ENCODE assay signal across 16 mouse cellular contexts in genomic region chr5:113476816-113477215, GRCm38 (mm10). TPM values are rescaled to one million over a fixed set of nuclear protein-coding genes. Genes with fewer than 3 reads are reported as not detected.
DNase-seq lines count a peak whose midpoint lies in the region; ATAC-seq and TF ChIP-seq lines count a peak whose summit lies in the region.
"Had no signal": no experiment of that assay in that cellular context is flagged by ENCODE, and none has a peak within 500 bp of the region (broad histone marks: within the 10 kb centered on the region; RNA-seq: fewer than 3 reads in every experiment).

No protein-coding gene starts in this region.

- no peaks in the 10 kb centered on the region for H3K9me3 ChIP-seq in embryonic facial prominence, embryonic 13.5 days
- no peaks in the 10 kb centered on the region for H3K9me3 ChIP-seq in embryonic facial prominence, embryonic 10.5 days
- H3K9me3 ChIP-seq in heart, postnatal 0 days (replicated peaks; ENCODE audit: control insufficient read depth, low read length): no peaks in the 10 kb centered on the region
- no peaks in the 10 kb centered on the region for H3K9me3 ChIP-seq in hindbrain, embryonic 14.5 days (ENCODE audit: control insufficient read depth, low read length)
- H3K9me3 ChIP-seq: hindbrain, embryonic 13.5 days had no signal

- H3K36me3 ChIP-seq in embryonic facial prominence, embryonic 13.5 days: no peaks in the 10 kb centered on the region
- no peaks in the 10 kb centered on the region for H3K36me3 ChIP-seq in embryonic facial prominence, embryonic 10.5 days (replicated peaks)
- H3K36me3 ChIP-seq in heart, postnatal 0 days (replicated peaks; ENCODE audit: control insufficient read depth, insufficient read depth, low read length): no peaks in the 10 kb centered on the region
- H3K36me3 ChIP-seq in heart, adult 2 months (ENCODE audit: control insufficient read depth, insufficient read depth, low read length): no peaks in the 10 kb centered on the region
- no peaks in the 10 kb centered on the region for H3K36me3 ChIP-seq in hindbrain, embryonic 14.5 days (replicated peaks; ENCODE audit: control insufficient read depth, insufficient read depth)
- H3K36me3 ChIP-seq: hindbrain, embryonic 13.5 days had no signal

- intact Hi-C loops in heart, adult 2 months (cut with DNase I): loop anchor here (10.0 kb wide), 1 partner anchor 338 kb away; no protein-coding TSS in a partner anchor

- no peaks in the 10 kb centered on the region for H3K27me3 ChIP-seq in embryonic facial prominence, embryonic 13.5 days
- no peaks in the 10 kb centered on the region for H3K27me3 ChIP-seq in embryonic facial prominence, embryonic 10.5 days (replicated peaks; ENCODE audit: low read depth, poor library complexity, severe bottlenecking)
- 0 out of 2 replicates have a peak, but pooled peaks cover 5% of the 10 kb centered on the region for H3K27me3 ChIP-seq in heart, postnatal 0 days (ENCODE audit: control insufficient read depth, insufficient read depth, low read length)
- peaks cover 5% of the 10 kb centered on the region; the same call in 1 of the 2 replicates for H3K27me3 ChIP-seq in heart, adult 2 months (ENCODE audit: control insufficient read depth, insufficient read depth, low read length)
- no peaks in the 10 kb centered on the region for H3K27me3 ChIP-seq in hindbrain, embryonic 14.5 days (ENCODE audit: control insufficient read depth, insufficient read depth, low read length)

- peak overlapping the region; percentile 40; the same call in 1 of the 2 replicates for H3K9ac ChIP-seq in embryonic facial prominence, embryonic 13.5 days
- no peak overlapping the region for H3K9ac ChIP-seq in heart, postnatal 0 days (replicated peaks; ENCODE audit: low read depth, low read length)
- no peak overlapping the region for H3K9ac ChIP-seq in heart, adult 2 months (ENCODE audit: low read depth, low read length)
- no peak overlapping the region for H3K9ac ChIP-seq in hindbrain, embryonic 14.5 days
- H3K9ac ChIP-seq: forebrain, postnatal 0 days; hindbrain, embryonic 13.5 days; liver, embryonic 14.5 days had no signal

- H3K4me1 ChIP-seq in embryonic facial prominence, embryonic 13.5 days: peaks cover 11% of the 10 kb centered on the region
- peaks cover 13% of the 10 kb centered on the region for H3K4me1 ChIP-seq in embryonic facial prominence, embryonic 10.5 days
- no peaks in the 10 kb centered on the region for H3K4me1 ChIP-seq in heart, postnatal 0 days (ENCODE audit: control insufficient read depth, insufficient read depth)
- no peaks in the 10 kb centered on the region for H3K4me1 ChIP-seq in heart, adult 2 months (ENCODE audit: control insufficient read depth, insufficient read depth, low read length)
- H3K4me1 ChIP-seq in hindbrain, embryonic 14.5 days (replicated peaks; ENCODE audit: control insufficient read depth, insufficient read depth, low read length): no peaks in the 10 kb centered on the region

- no peak for TF ChIP-seq POLR2A in heart, adult 2 months (IDR thresholded peaks at IDR 0.05; ENCODE audit: insufficient read depth, low read depth, low read length)

- no peak for TF ChIP-seq EP300 in heart, postnatal 0 days (IDR thresholded peaks at IDR 0.05; ENCODE audit: low read depth)
- no peak for TF ChIP-seq EP300 in heart, adult 2 months (IDR thresholded peaks at IDR 0.05; ENCODE audit: insufficient read depth, low read depth, low read length)

- no peak for ATAC-seq in embryonic facial prominence, embryonic 13.5 days (ENCODE audit: insufficient number of reproducible peaks, insufficient read depth, low FRiP score, low TSS enrichment, low read depth)
- peak; percentile 79 for ATAC-seq in heart, postnatal 0 days (ENCODE audit: insufficient read depth, low read depth)
- no peak for ATAC-seq in hindbrain, embryonic 14.5 days (ENCODE audit: low FRiP score)
- no peak for ATAC-seq in megakaryocyte-erythroid progenitor cell, adult 5-6 weeks (replicated peaks; ENCODE audit: low FRiP score, low TSS enrichment, poor library complexity, severe bottlenecking)
- ATAC-seq: forebrain, postnatal 0 days had no signal

- 13% methylated on average over 6 of the region's 6 CpGs for whole genome bisulfite sequencing in embryonic facial prominence, embryonic 13.5 days
- 23% methylated on average over 6 of the region's 6 CpGs for WGBS in embryonic facial prominence, embryonic 10.5 days
- 9% methylated on average over 6 of the region's 6 CpGs for WGBS in heart, postnatal 0 days
- WGBS in heart, adult 2 months: 23% methylated on average over 6 of the region's 6 CpGs
- 29% methylated on average over 6 of the region's 6 CpGs for WGBS in hindbrain, embryonic 14.5 days

- H3K4me3 ChIP-seq in embryonic facial prominence, embryonic 13.5 days: no peak overlapping the region
- H3K4me3 ChIP-seq in embryonic facial prominence, embryonic 10.5 days: no peak overlapping the region
- H3K4me3 ChIP-seq in heart, postnatal 0 days (ENCODE audit: low read depth, low read length): no peak overlapping the region
- H3K4me3 ChIP-seq in heart, adult 2 months: no peak overlapping the region
- no peak overlapping the region for H3K4me3 ChIP-seq in hindbrain, embryonic 14.5 days (replicated peaks; ENCODE audit: low read length)
- H3K4me3 ChIP-seq: hindbrain, embryonic 13.5 days had no signal

- no peak for DNase-seq in embryonic facial prominence, embryonic 10.5 days (ENCODE audit: low spot score)
- DNase-seq in heart, postnatal 0 days (ENCODE audit: low spot score): peak; percentile 29
- no peak for DNase-seq in heart, adult 2 months
- peak; percentile 71 for DNase-seq in 3134 (ENCODE audit: extremely low read depth, insufficient read length, low spot score)
- DNase-seq in heart, postnatal 4 days: peak; percentile 28
- DNase-seq in hindbrain, embryonic 14.5 days (ENCODE audit: low spot score): no peak
- DNase-seq: adrenal gland, postnatal 36 days; cerebellum, postnatal 25 days; forebrain, postnatal 0 days; gastrocnemius, postnatal 10 days; lung, postnatal 36 days had no signal

- no peak overlapping the region for H3K4me2 ChIP-seq in embryonic facial prominence, embryonic 13.5 days
- no peak overlapping the region for H3K4me2 ChIP-seq in heart, postnatal 0 days (ENCODE audit: low read depth, low read length)
- H3K4me2 ChIP-seq in hindbrain, embryonic 14.5 days (replicated peaks): no peak overlapping the region
- H3K4me2 ChIP-seq: hindbrain, embryonic 13.5 days had no signal

- no peaks in the 10 kb centered on the region for H3K79me2 ChIP-seq in heart, adult 2 months (replicated peaks; ENCODE audit: control insufficient read depth, insufficient read depth, low read length)

- no peak for TF ChIP-seq CTCF in heart, postnatal 0 days (IDR thresholded peaks at IDR 0.05; ENCODE audit: low read depth)
- TF ChIP-seq CTCF in heart, adult 2 months (IDR thresholded peaks at IDR 0.05): no peak

- peak overlapping the region; percentile 64; the same call in 1 of the 2 replicates for H3K27ac ChIP-seq in embryonic facial prominence, embryonic 13.5 days
- H3K27ac ChIP-seq in embryonic facial prominence, embryonic 10.5 days (replicated peaks): no peak overlapping the region; the same call in 1 of the 2 replicates
- H3K27ac ChIP-seq in heart, postnatal 0 days (ENCODE audit: low read depth): 0 out of 2 replicates have a peak overlapping the region, but pooled peaks have one; percentile 26
- H3K27ac ChIP-seq in heart, adult 2 months: no peak overlapping the region
- no peak overlapping the region for H3K27ac ChIP-seq in hindbrain, embryonic 14.5 days
- H3K27ac ChIP-seq: hindbrain, embryonic 13.5 days; kidney, postnatal 0 days; liver, embryonic 14.5 days had no signal

RNA-seq across cellular contexts. Expression of gene Wscd2, which starts 13.3 kb away (rescaled TPM):
- 12.5 and 14.6 TPM in 2 replicates for polyA plus RNA-seq in embryonic facial prominence, embryonic 13.5 days (2015; fragmentation: Nextera tagmentation; extraction: Ambion mirVana)
- polyA plus RNA-seq in embryonic facial prominence, embryonic 10.5 days (2016; fragmentation: Nextera tagmentation; extraction: Ambion mirVana): 4.2 and 5.4 TPM in 2 replicates
- total RNA-seq in heart, postnatal 0 days (2014; rRNA removed; ENCODE audit: low replicate concordance): 0.73 and 4.5 TPM in 2 replicates
- polyA plus RNA-seq in heart, postnatal 0 days (2015; fragmentation: Nextera tagmentation; extraction: Ambion mirVana): 0.27 and 0.34 TPM in 2 replicates
- under 1 TPM; 0.26 to 0.34 TPM for total RNA-seq in heart, adult 2 months (2021)
- 0.82 and 1.5 TPM in 2 replicates for polyA plus RNA-seq in heart, adult 2 months (2012; rRNA removed)
- total RNA-seq in heart, postnatal 4 days (2021): 1 to 10 TPM; 1.1 to 1.3 TPM
- polyA plus RNA-seq in hindbrain, embryonic 14.5 days (2014; fragmentation: Nextera tagmentation; extraction: Ambion mirVana): 13.6 and 13.7 TPM in 2 replicates
- total RNA-seq in megakaryocyte-erythroid progenitor cell, adult 5-6 weeks (2014; fragmentation: Nextera tagmentation): not detected in 2 replicates
- not detected in 2 replicates for total RNA-seq in megakaryocyte-erythroid progenitor cell, adult 5-6 weeks (2017)

Comparison
In these comparisons a context has a peak if more than half of its experiments do, and no peak if none do; other contexts are left out.
1. H3K27ac ChIP-seq: peak in embryonic facial prominence, embryonic 13.5 days (single experiment) and heart, postnatal 0 days (single experiment); none in embryonic facial prominence, embryonic 10.5 days (single experiment), heart, adult 2 months (single experiment) and hindbrain, embryonic 14.5 days (single experiment).
2. DNase-seq: peak in heart, postnatal 0 days (single experiment), 3134 (single experiment) and heart, postnatal 4 days (single experiment); none in embryonic facial prominence, embryonic 10.5 days (single experiment), heart, adult 2 months (0 of 2) and hindbrain, embryonic 14.5 days (single experiment).